In genomic region chr10:78420929-78421328, GRCm38 (mm10) we compare ENCODE assay signal across 21 mouse cellular contexts. TPM values are rescaled to one million over a fixed set of nuclear protein-coding genes. Genes with fewer than 3 reads are reported as not detected.
DNase-seq lines count a peak whose midpoint lies in the region; ATAC-seq and TF ChIP-seq lines count a peak whose summit lies in the region.
"Had no signal": no experiment of that assay in that cellular context is flagged by ENCODE, and none has a peak within 500 bp of the region (broad histone marks: within the 10 kb centered on the region; RNA-seq: fewer than 3 reads in every experiment).

No protein-coding gene starts in this region.

- peaks cover 20% of the 10 kb centered on the region for H3K4me1 ChIP-seq in thymus, adult 2 months (replicated peaks; ENCODE audit: control insufficient read depth, insufficient read depth, low read length)
- peaks cover 9% of the 10 kb centered on the region for H3K4me1 ChIP-seq in liver, postnatal 0 days (ENCODE audit: insufficient read depth)

- H3K4me3 ChIP-seq in thymus, adult 2 months (ENCODE audit: control insufficient read depth, insufficient read depth, low read length): no peak overlapping the region
- H3K4me3 ChIP-seq in liver, postnatal 0 days (ENCODE audit: low read depth, low read length): no peak overlapping the region
- H3K4me3 ChIP-seq: embryonic facial prominence, embryonic 12.5 days; forebrain, embryonic 15.5 days; heart, embryonic 10.5 days; hindbrain, embryonic 10.5 days had no signal

- peak; percentile 29 for DNase-seq in thymus, adult 2 months
- no peak for DNase-seq in thymus, adult 18-20 months
- peak; percentile 40 for DNase-seq in 416B (ENCODE audit: low read depth)
- peak; percentile 33 for DNase-seq in CD4-positive helper T cell, adult 2 months (ENCODE audit: low read depth, low spot score)
- DNase-seq in thymus, postnatal 14 days: peak; percentile 52
- no peak for DNase-seq in left cerebral cortex, adult 18-20 months (ENCODE audit: low spot score in 2 of 2)
- no peak for DNase-seq in liver, postnatal 0 days
- DNase-seq in cerebellum, postnatal 14 days: no peak
- DNase-seq: adrenal gland, adult 2 months; adrenal gland, postnatal 25 days; B cell, adult 2 months; cerebellum, adult 2 months; cerebellum, postnatal 10 days; heart, adult 18-20 months; heart, postnatal 14 days had no signal

- peak overlapping the region; percentile 38; the same call in 1 of the 2 replicates for H3K27ac ChIP-seq in thymus, adult 2 months (ENCODE audit: control insufficient read depth, insufficient read depth, low read length)
- no peak overlapping the region for H3K27ac ChIP-seq in liver, postnatal 0 days (ENCODE audit: low read depth)
- H3K27ac ChIP-seq: embryonic facial prominence, embryonic 12.5 days; forebrain, embryonic 15.5 days; heart, embryonic 10.5 days; hindbrain, embryonic 10.5 days; hindbrain, embryonic 14.5 days had no signal

- TF ChIP-seq POLR2A in thymus, adult 2 months (IDR thresholded peaks at IDR 0.05; ENCODE audit: control insufficient read depth, extremely low read depth, insufficient read depth, low read length, poor library complexity): no peak

- H3K9ac ChIP-seq in liver, postnatal 0 days (replicated peaks): no peak overlapping the region
- H3K9ac ChIP-seq: embryonic facial prominence, embryonic 12.5 days; forebrain, embryonic 15.5 days; hindbrain, embryonic 14.5 days had no signal

- no peaks in the 10 kb centered on the region for H3K36me3 ChIP-seq in thymus, adult 2 months (ENCODE audit: control insufficient read depth, insufficient read depth, low read length)
- H3K36me3 ChIP-seq in liver, postnatal 0 days (replicated peaks; ENCODE audit: insufficient read depth, low read length): no peaks in the 10 kb centered on the region
- H3K36me3 ChIP-seq: embryonic facial prominence, embryonic 12.5 days; forebrain, embryonic 15.5 days; heart, embryonic 10.5 days; hindbrain, embryonic 10.5 days had no signal

- H3K27me3 ChIP-seq in thymus, adult 2 months (ENCODE audit: control insufficient read depth, insufficient read depth, low read length): no peaks in the 10 kb centered on the region
- no peaks in the 10 kb centered on the region for H3K27me3 ChIP-seq in liver, postnatal 0 days (ENCODE audit: insufficient read depth, low read length)
- H3K27me3 ChIP-seq: embryonic facial prominence, embryonic 12.5 days; forebrain, embryonic 15.5 days; Patski had no signal

- no peak for TF ChIP-seq CTCF in thymus, adult 2 months (IDR thresholded peaks at IDR 0.05; ENCODE audit: borderline replicate concordance, control insufficient read depth, extremely low read depth, insufficient read depth, low read length, poor library complexity)
- no peak for TF ChIP-seq CTCF in liver, postnatal 0 days (IDR thresholded peaks at IDR 0.05; ENCODE audit: low read depth)

- no peak for TF ChIP-seq EP300 in liver, postnatal 0 days (IDR thresholded peaks at IDR 0.05; ENCODE audit: low read depth)

- H3K4me2 ChIP-seq in liver, postnatal 0 days (ENCODE audit: low read depth, low read length): no peak overlapping the region
- H3K4me2 ChIP-seq: embryonic facial prominence, embryonic 12.5 days; forebrain, embryonic 15.5 days; hindbrain, embryonic 14.5 days had no signal

- 25% methylated on average over 2 of the region's 2 CpGs for WGBS in thymus, adult 2 months
- WGBS in liver, postnatal 0 days (ENCODE audit: insufficient replicate concordance): 57% methylated on average over 2 of the region's 2 CpGs

- H3K9me3 ChIP-seq in liver, postnatal 0 days (ENCODE audit: low read length): no peaks in the 10 kb centered on the region
- H3K9me3 ChIP-seq: embryonic facial prominence, embryonic 12.5 days; forebrain, embryonic 15.5 days; heart, embryonic 10.5 days; hindbrain, embryonic 10.5 days had no signal

- ATAC-seq in liver, postnatal 0 days: no peak
- ATAC-seq: forebrain, embryonic 15.5 days; Patski had no signal

RNA-seq across cellular contexts. Expression of gene Cstb, which starts 4.5 kb away (rescaled TPM):
- polyA plus RNA-seq in thymus, adult 2 months (2012; rRNA removed): 212 and 247 TPM in 2 replicates
- 10 to 100 TPM; 38.5 to 40.4 TPM for total RNA-seq in left cerebral cortex, adult 18-20 months (2021)
- polyA plus RNA-seq in liver, postnatal 0 days (2015; fragmentation: Nextera tagmentation; extraction: Ambion mirVana): 177 and 187 TPM in 2 replicates

RNA-seq across cellular contexts. Expression of gene Rrp1, which starts 8.1 kb away (rescaled TPM):
- 133 and 164 TPM in 2 replicates for polyA plus RNA-seq in thymus, adult 2 months (2012; rRNA removed)
- total RNA-seq in left cerebral cortex, adult 18-20 months (2021): 100 to 1,000 TPM; 362 to 368 TPM
- 93.5 and 95.5 TPM in 2 replicates for polyA plus RNA-seq in liver, postnatal 0 days (2015; fragmentation: Nextera tagmentation; extraction: Ambion mirVana)

RNA-seq across cellular contexts. Expression of gene Pdxk, which starts 43.8 kb away (rescaled TPM):
- 26.1 and 28.8 TPM in 2 replicates for polyA plus RNA-seq in thymus, adult 2 months (2012; rRNA removed)
- 100 to 1,000 TPM; 124 to 128 TPM for total RNA-seq in left cerebral cortex, adult 18-20 months (2021)
- 10.1 and 11.0 TPM in 2 replicates for polyA plus RNA-seq in liver, postnatal 0 days (2015; fragmentation: Nextera tagmentation; extraction: Ambion mirVana)

Comparison
In these comparisons a context has a peak if more than half of its experiments do, and no peak if none do; other contexts are left out.
1. DNase-seq: peak in thymus, adult 2 months (single experiment), 416B (single experiment), CD4-positive helper T cell, adult 2 months (single experiment) and thymus, postnatal 14 days (single experiment); none in thymus, adult 18-20 months (0 of 2), left cerebral cortex, adult 18-20 months (0 of 2), liver, postnatal 0 days (single experiment) and cerebellum, postnatal 14 days (0 of 2).